Mouse (Mus musculus): Measurements from ENCODE around the gene Pa2g4.
"Not testable (repeated sequence)": the region's sequence is repeated elsewhere in the genome, so short reads cannot be mapped to it uniquely, and the experiment has no call there.

Gene Pa2g4

GRCm38 (mm10) chr10:128565788-128566531 is at the start of gene Pa2g4:
Gene Pa2g4, minus strand, starts transcription at chr10:128565987.
- peak; percentile 99 for DNase-seq (ENCODE audit: low spot score in 2 of 2)

- no peak for DNase-seq (ENCODE audit: low spot score in 2 of 2)
These were observed 49.1 kb upstream of the Pa2g4 start for GRCm38 (mm10) chr10:128614934-128615333.

- DNase-seq (ENCODE audit: low spot score in 2 of 2), result not testable (repeated sequence)
These were observed 48.0 kb upstream of the Pa2g4 start for GRCm38 (mm10) chr10:128613820-128614219.

GRCm38 (mm10) chr10:128613154-128613440 is 47.3 kb upstream of the Pa2g4 start:
- DNase-seq (ENCODE audit: low spot score in 2 of 2), result no peak

GRCm38 (mm10) chr10:128612433-128613153 is 46.8 kb upstream of the Pa2g4 start:
- peak; percentile 76 to 86 for DNase-seq (ENCODE audit: low spot score in 2 of 2)

- DNase-seq (ENCODE audit: low spot score in 2 of 2), result no peak
These were observed 40.7 kb upstream of the Pa2g4 start for GRCm38 (mm10) chr10:128606483-128606882.

GRCm38 (mm10) chr10:128602470-128603128 is 36.8 kb upstream of the Pa2g4 start:
- no peak for DNase-seq (ENCODE audit: low spot score in 2 of 2)

- no peak for DNase-seq (ENCODE audit: low spot score in 2 of 2)
These were observed 35.7 kb upstream of the Pa2g4 start for GRCm38 (mm10) chr10:128601499-128601898.

- DNase-seq (ENCODE audit: low spot score in 2 of 2), result no peak
These were observed 32.7 kb upstream of the Pa2g4 start for GRCm38 (mm10) chr10:128598476-128598875.

GRCm38 (mm10) chr10:128592797-128593196 is 27.0 kb upstream of the Pa2g4 start:
- no peak for DNase-seq (ENCODE audit: low spot score in 2 of 2)

GRCm38 (mm10) chr10:128591436-128591835 is 25.6 kb upstream of the Pa2g4 start:
- no peak for DNase-seq (ENCODE audit: low spot score in 2 of 2)

GRCm38 (mm10) chr10:128590193-128590690 is 24.5 kb upstream of the Pa2g4 start:
- peak; percentile 36 to 40 for DNase-seq (ENCODE audit: low spot score in 2 of 2)

GRCm38 (mm10) chr10:128589464-128590192 is 23.8 kb upstream of the Pa2g4 start, which contains the start of gene Erbb3:
Gene Erbb3, minus strand, starts transcription at chr10:128589652.
- peak in 1 of 2 experiments; percentile 34 for DNase-seq (ENCODE audit: low spot score in 2 of 2)

- DNase-seq (ENCODE audit: low spot score in 2 of 2), result no peak
These were observed 23.1 kb upstream of the Pa2g4 start for GRCm38 (mm10) chr10:128588775-128589463.

GRCm38 (mm10) chr10:128588136-128588535 is 22.3 kb upstream of the Pa2g4 start:
- DNase-seq (ENCODE audit: low spot score in 2 of 2), result no peak

- no peak for DNase-seq (ENCODE audit: low spot score in 2 of 2)
These were observed 21.9 kb upstream of the Pa2g4 start for GRCm38 (mm10) chr10:128587697-128588096.

GRCm38 (mm10) chr10:128587120-128587519 is 21.3 kb upstream of the Pa2g4 start:
- DNase-seq (ENCODE audit: low spot score in 2 of 2), result no peak

GRCm38 (mm10) chr10:128586546-128586945 is 20.8 kb upstream of the Pa2g4 start:
- no peak for DNase-seq (ENCODE audit: low spot score in 2 of 2)

GRCm38 (mm10) chr10:128584386-128584785 is 18.6 kb upstream of the Pa2g4 start:
- DNase-seq (ENCODE audit: low spot score in 2 of 2), result no peak

- DNase-seq (ENCODE audit: low spot score in 2 of 2), result no peak
These were observed 17.9 kb upstream of the Pa2g4 start for GRCm38 (mm10) chr10:128583644-128584043.

- no peak for DNase-seq (ENCODE audit: low spot score in 2 of 2)
These were observed 13.9 kb upstream of the Pa2g4 start for GRCm38 (mm10) chr10:128579731-128580130.
